Mouse (Mus musculus) spleen, adult 12 weeks (tissue): ENCODE data around the gene Jrkl.

Experiments used
- DNase-seq: peaks from one replicate; pipeline ENCODE4 v3.0.0; 2022; ENCODE audit warnings: low spot score

The Jrkl gene

GRCm38 (mm10) chr9:13245481-13245880 lies at the start of gene Jrkl:
Gene Jrkl (minus strand): TSS chr9:13245829.
- peak; percentile 8 for DNase-seq

- DNase-seq, result no peak
Measured at GRCm38 (mm10) chr9:13287482-13287881, 41.9 kb upstream of the Jrkl start.

GRCm38 (mm10) chr9:13273219-13273618 lies 27.6 kb upstream of the Jrkl start:
- DNase-seq, result no peak

- DNase-seq, result no peak
Measured at GRCm38 (mm10) chr9:13260980-13261379, 15.4 kb upstream of the Jrkl start.

- DNase-seq, result no peak
Measured at GRCm38 (mm10) chr9:13258173-13258572, 12.5 kb upstream of the Jrkl start.

- no peak for DNase-seq
Measured at GRCm38 (mm10) chr9:13256726-13257125, 11.1 kb upstream of the Jrkl start.

GRCm38 (mm10) chr9:13251251-13251650 lies 5.6 kb upstream of the Jrkl start:
- DNase-seq, result no peak

GRCm38 (mm10) chr9:13248104-13248503 lies 2.5 kb upstream of the Jrkl start:
- DNase-seq, result no peak

GRCm38 (mm10) chr9:13246815-13247638 lies 1.4 kb upstream of the Jrkl start, which contains the start of gene Ccdc82:
Gene Ccdc82 (plus strand): TSS chr9:13246955.
- DNase-seq, result peak; percentile 78

GRCm38 (mm10) chr9:13242321-13242720 lies 3.3 kb downstream of the Jrkl start:
- no peak for DNase-seq

- DNase-seq, result no peak
Measured at GRCm38 (mm10) chr9:13231545-13232216, 13.9 kb downstream of the Jrkl start.

GRCm38 (mm10) chr9:13230553-13230952 lies 15.1 kb downstream of the Jrkl start:
- DNase-seq, result no peak

- DNase-seq, result no peak
Measured at GRCm38 (mm10) chr9:13225872-13226271, 19.8 kb downstream of the Jrkl start.

GRCm38 (mm10) chr9:13206369-13206768 lies 39.3 kb downstream of the Jrkl start:
- no peak for DNase-seq

GRCm38 (mm10) chr9:13203681-13204080 lies 41.9 kb downstream of the Jrkl start:
- DNase-seq, result no peak

GRCm38 (mm10) chr9:13203109-13203508 lies 42.5 kb downstream of the Jrkl start:
- DNase-seq, result no peak

GRCm38 (mm10) chr9:13200079-13200478 lies 45.5 kb downstream of the Jrkl start:
- DNase-seq, result no peak

GRCm38 (mm10) chr9:13195762-13196161 lies 49.9 kb downstream of the Jrkl start:
- DNase-seq, result no peak

GRCm38 (mm10) chr9:13195268-13195667 lies 50.4 kb downstream of the Jrkl start:
- no peak for DNase-seq

- DNase-seq, result no peak
Measured at GRCm38 (mm10) chr9:13194619-13195018, 51.0 kb downstream of the Jrkl start.
